Mouse (Mus musculus) testis, adult 2 months (tissue): Measurements from ENCODE around the gene Apobec1. TPM values are rescaled to one million over a fixed set of nuclear protein-coding genes. Genes with fewer than 3 reads are reported as not detected.

Experiments
- H3K27ac ChIP-seq: fragments of 200-500 bp; 2 replicates; pipeline ENCODE4 v1.5.1; 2012; ENCODE audit warnings: low read depth, low read length; ENCODE audit not compliant: control insufficient read depth, insufficient read depth
- H3K27me3 ChIP-seq: fragments of 200-500 bp; 2 replicates; pipeline ENCODE4 v1.6.1; 2012; ENCODE audit warnings: mild to moderate bottlenecking, low read length, moderate library complexity; ENCODE audit not compliant: control insufficient read depth, insufficient read depth
- H3K36me3 ChIP-seq: fragments of 200-500 bp; 2 replicates; pipeline ENCODE4 v1.6.1; 2012; ENCODE audit warnings: mild to moderate bottlenecking, low read length; ENCODE audit not compliant: control insufficient read depth, insufficient read depth
- H3K4me1 ChIP-seq: fragments of 200-500 bp; 2 replicates; pipeline ENCODE4 v1.6.1; 2012; ENCODE audit warnings: low read length; ENCODE audit not compliant: control insufficient read depth, insufficient read depth
- H3K4me3 ChIP-seq: fragments of 200-500 bp; 2 replicates; pipeline ENCODE4 v1.5.1; 2012; ENCODE audit warnings: low read depth, mild to moderate bottlenecking, low read length, moderate library complexity, mixed read lengths; ENCODE audit not compliant: control insufficient read depth
- CTCF ChIP-seq: fragments of 200-500 bp; IDR thresholded peaks from 2 replicates; pipeline ENCODE4 v1.5.1; 2012; ENCODE audit warnings: low read depth, mild to moderate bottlenecking, inconsistent platforms, low read length, moderate library complexity; ENCODE audit not compliant: control insufficient read depth, insufficient read depth, insufficient replicate concordance
- POLR2A ChIP-seq: fragments of 200-500 bp; IDR thresholded peaks from 2 replicates; pipeline ENCODE4 v1.6.1; 2012; ENCODE audit warnings: low read depth, mild to moderate bottlenecking, inconsistent platforms, low read length, moderate library complexity; ENCODE audit not compliant: control insufficient read depth
- polyA plus RNA-seq: library from polyadenylated mRNA; depleted of rRNA; stranded (reverse); fragments of >200 nt; gene quantifications from 2 replicates; pipeline ENCODE4 v1.2.3, GENCODE M21; 2012; rRNA removed

Gene Apobec1
- polyA plus RNA-seq, 1 experiment, result 1.7 TPM

DNA sequence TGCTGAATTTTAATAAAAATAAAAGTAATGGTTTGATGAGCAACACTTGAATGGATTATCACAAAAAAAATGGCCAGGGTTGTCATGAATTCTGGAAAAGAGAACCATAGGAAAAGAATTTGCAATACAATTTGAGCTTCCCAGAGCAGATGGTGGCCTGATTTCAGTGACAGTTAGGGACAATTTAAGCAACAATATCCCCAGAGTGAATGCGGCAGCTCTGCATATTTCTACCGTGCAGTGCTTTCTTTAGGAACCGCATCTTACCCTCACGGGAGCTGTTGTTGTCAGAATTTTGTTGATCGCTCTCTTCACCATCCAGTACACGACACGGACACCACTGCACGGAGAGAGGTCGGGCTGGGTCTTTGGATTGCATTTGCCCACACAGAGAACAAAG is 62.7 kb downstream of the Apobec1 start:
- TF ChIP-seq CTCF (no peak), POLR2A (no peak)
- Histone ChIP-seq H3K4me1 (peaks cover 3% of the 10 kb centered on the region; the same call in 1 of the 2 replicates), H3K4me3 (no peak overlapping the region), H3K27ac (no peak overlapping the region), H3K27me3 (no peaks in the 10 kb centered on the region), H3K36me3 (no peaks in the 10 kb centered on the region)

GRCm38 (mm10) chr6:122534032-122534431 is 68.2 kb downstream of the Apobec1 start:
- Histone ChIP-seq H3K4me3 (no peak overlapping the region), H3K36me3 (no peaks in the 10 kb centered on the region), H3K4me1 (peaks cover 6% of the 10 kb centered on the region), H3K27ac (no peak overlapping the region), H3K27me3 (no peaks in the 10 kb centered on the region)
- no peak for TF ChIP-seq CTCF
- TF ChIP-seq POLR2A, result no peak

DNA sequence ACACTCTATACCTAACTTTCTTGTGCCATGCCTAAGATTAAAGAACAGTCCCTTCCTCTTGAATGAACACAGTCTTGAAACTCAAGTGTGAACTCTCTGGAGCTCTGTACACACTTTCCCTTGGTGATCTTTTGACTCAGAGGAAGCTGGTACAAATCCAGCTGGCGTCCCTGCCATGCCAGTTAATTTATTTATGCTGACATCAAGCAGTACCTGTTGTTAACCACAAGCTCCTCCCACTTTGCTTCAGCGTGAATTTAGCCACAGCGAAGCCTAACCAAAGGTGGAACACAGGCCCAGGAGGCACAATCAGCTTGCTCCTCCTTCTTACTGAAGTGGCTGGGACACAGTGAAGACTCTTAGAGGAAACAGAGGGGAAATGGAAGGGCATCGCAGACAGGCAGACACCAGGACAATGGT is 69.4 kb downstream of the Apobec1 start:
- TF ChIP-seq POLR2A (no peak), CTCF (no peak)
- Histone ChIP-seq H3K4me3 (no peak overlapping the region), H3K36me3 (no peaks in the 10 kb centered on the region), H3K27me3 (no peaks in the 10 kb centered on the region), H3K27ac (no peak overlapping the region), H3K4me1 (peaks cover 6% of the 10 kb centered on the region)

DNA sequence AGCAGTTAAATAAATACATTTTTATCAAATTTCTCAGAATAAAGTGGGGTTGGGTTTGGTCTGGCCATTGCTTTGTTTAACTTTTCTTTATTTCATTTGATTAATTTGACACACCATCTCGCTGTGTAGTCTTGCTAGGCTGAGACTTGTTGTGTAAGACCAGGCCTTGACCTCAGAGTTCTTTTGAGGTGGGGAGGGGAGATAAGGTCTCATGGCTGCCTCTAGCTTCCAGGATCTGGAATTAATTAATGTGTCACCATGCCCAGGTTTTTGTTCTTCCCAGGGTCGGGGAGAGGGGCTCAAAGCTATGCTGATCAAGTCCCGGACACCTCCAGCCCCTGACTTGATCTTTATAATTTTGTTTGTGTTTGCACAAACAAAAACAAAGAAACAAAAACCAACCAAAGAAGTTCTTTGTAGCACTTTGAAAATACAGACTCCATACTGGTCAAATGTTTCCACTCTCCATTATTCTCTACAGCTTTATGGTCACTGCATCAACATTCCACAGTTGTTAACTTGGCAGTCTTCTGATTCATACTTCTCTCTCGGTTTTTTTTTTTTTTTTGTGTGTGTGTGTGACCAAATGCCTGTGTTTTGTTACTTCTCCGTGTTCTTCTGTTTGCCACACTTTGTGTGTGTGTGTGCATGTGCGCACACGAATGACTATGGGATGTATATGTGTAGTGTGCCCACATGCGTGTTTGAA is 70.6 kb downstream of the Apobec1 start:
- Histone ChIP-seq H3K27me3 (no peaks in the 10 kb centered on the region), H3K4me3 (no peak overlapping the region), H3K4me1 (peaks cover 8% of the 10 kb centered on the region), H3K36me3 (no peaks in the 10 kb centered on the region), H3K27ac (no peak overlapping the region)
- TF ChIP-seq POLR2A, result no peak
- no peak for TF ChIP-seq CTCF

DNA sequence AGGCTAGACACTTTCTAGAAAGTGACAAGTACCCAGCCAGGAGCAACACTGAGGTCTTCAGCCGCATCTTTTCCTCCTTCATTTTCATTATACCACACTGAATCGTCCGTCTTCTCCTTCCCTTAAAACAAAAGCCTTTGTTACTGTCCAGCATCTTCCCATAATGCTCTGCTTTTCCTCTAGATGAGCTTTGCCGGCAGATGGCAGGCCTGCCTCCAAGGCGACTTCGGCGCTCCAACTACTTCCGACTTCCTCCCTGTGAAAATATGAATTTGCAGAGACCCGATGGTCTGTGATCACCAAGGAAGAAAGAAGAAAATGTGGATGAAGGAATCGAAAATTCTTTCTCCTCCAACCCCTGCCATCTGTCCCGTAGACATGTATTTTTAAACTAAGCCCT is 74.1 kb downstream of the Apobec1 start:
- H3K27ac ChIP-seq, result no peak overlapping the region
- H3K27me3 ChIP-seq, result no peaks in the 10 kb centered on the region
- peaks cover 10% of the 10 kb centered on the region for H3K4me1 ChIP-seq
- H3K36me3 ChIP-seq, result no peaks in the 10 kb centered on the region
- H3K4me3 ChIP-seq, result peak overlapping the region; percentile 8; the same call in 1 of the 2 replicates
- TF ChIP-seq CTCF, result no peak
- no peak for TF ChIP-seq POLR2A

Other genes starting within 250 kb of the Apobec1 start
- gene Rimklb, start 103.7 kb downstream of the Apobec1 start, polyA plus RNA-seq, result 97.7 and 114 TPM in 2 replicates
- 6.5 and 13.1 TPM in 2 replicates for gene Mfap5, start 96.6 kb downstream of the Apobec1 start, polyA plus RNA-seq
- not detected in 2 replicates for gene Aicda, start 48.6 kb downstream of the Apobec1 start, polyA plus RNA-seq
- gene Gdf3, start 7.6 kb upstream of the Apobec1 start, polyA plus RNA-seq, result 0.05 and 0.06 TPM in 2 replicates
- gene Dppa3, start 24.0 kb upstream of the Apobec1 start, polyA plus RNA-seq, result 0.17 TPM in 1 of 2 replicates, not detected in the other
- 0.08 and 0.10 TPM in 2 replicates for gene Nanog, start 105.0 kb upstream of the Apobec1 start, polyA plus RNA-seq
- gene Slc2a3, start 199.2 kb upstream of the Apobec1 start, polyA plus RNA-seq, result 703 and 947 TPM in 2 replicates
- 3.0 and 3.7 TPM in 2 replicates for gene Foxj2, start 217.5 kb upstream of the Apobec1 start, polyA plus RNA-seq